Mouse (Mus musculus) heart, embryonic 13.5 days (tissue): ENCODE data around the gene Exosc10. TPM values are rescaled to one million over a fixed set of nuclear protein-coding genes. Genes with fewer than 3 reads are reported as not detected.
A peak's percentile ranks its signal among the peaks of the same experiment; 100 is the strongest.

ENCODE experiments used
- ATAC-seq: fragments of 200-750 bp; cut with Nextera tagmentation; 2 replicates; pipeline ENCODE4 v1.8.0; 2017; ENCODE audit warnings: moderate TSS enrichment; ENCODE audit not compliant: insufficient number of reproducible peaks, low FRiP score, low TSS enrichment; ENCODE audit errors: extremely low read depth
- H3K27ac ChIP-seq: fragments of 300-500 bp; sonication (generic); replicated peaks from 2 replicates; pipeline ENCODE4 v1.5.1; 2015; ENCODE audit warnings: moderate library complexity, mild to moderate bottlenecking, inconsistent platforms
- H3K27me3 ChIP-seq: fragments of 300-500 bp; sonication (generic); replicated peaks from 2 replicates; pipeline ENCODE4 v1.6.1; 2015; ENCODE audit warnings: mild to moderate bottlenecking, inconsistent platforms
- H3K36me3 ChIP-seq: fragments of 300-500 bp; sonication (generic); 2 replicates; pipeline ENCODE4 v1.6.1; 2015; ENCODE audit warnings: mild to moderate bottlenecking, inconsistent platforms
- H3K4me1 ChIP-seq: fragments of 300-500 bp; sonication (generic); 2 replicates; pipeline ENCODE4 v1.6.1; 2015; ENCODE audit warnings: inconsistent platforms
- H3K4me2 ChIP-seq: fragments of 300-500 bp; sonication (generic); 2 replicates; pipeline ENCODE4 v1.6.1; 2015; ENCODE audit warnings: inconsistent platforms, mild to moderate bottlenecking, moderate library complexity
- H3K4me3 ChIP-seq: fragments of 300-500 bp; sonication (generic); 2 replicates; pipeline ENCODE4 v1.5.1; 2015; ENCODE audit warnings: moderate library complexity, mild to moderate bottlenecking, inconsistent platforms
- H3K9ac ChIP-seq: fragments of 300-500 bp; sonication (generic); 2 replicates; pipeline ENCODE4 v1.6.1; 2015; ENCODE audit warnings: inconsistent platforms, mild to moderate bottlenecking, moderate library complexity
- H3K9me3 ChIP-seq: fragments of 300-500 bp; sonication (generic); 2 replicates; pipeline ENCODE4 v1.6.1; 2016; ENCODE audit warnings: inconsistent platforms
- WGBS: fragments of 180-500 bp; shearing (Covaris S2); methylation state at CpG from one replicate; pipeline ENCODE4 v1.1.7; 2015; ENCODE audit warnings: mixed read lengths; 5-methylcytosine and 5-hydroxymethylcytosine counted together
- polyA plus RNA-seq: library from polyadenylated mRNA; unstranded; fragments of >200 nt; fragmentation: Nextera tagmentation; extraction: Ambion mirVana; gene quantifications from 2 replicates; pipeline ENCODE4 v1.2.1, GENCODE M21; 2015

Gene Exosc10
- polyA plus RNA-seq, 1 experiment from 2014 or later: 62.5 TPM

DNA sequence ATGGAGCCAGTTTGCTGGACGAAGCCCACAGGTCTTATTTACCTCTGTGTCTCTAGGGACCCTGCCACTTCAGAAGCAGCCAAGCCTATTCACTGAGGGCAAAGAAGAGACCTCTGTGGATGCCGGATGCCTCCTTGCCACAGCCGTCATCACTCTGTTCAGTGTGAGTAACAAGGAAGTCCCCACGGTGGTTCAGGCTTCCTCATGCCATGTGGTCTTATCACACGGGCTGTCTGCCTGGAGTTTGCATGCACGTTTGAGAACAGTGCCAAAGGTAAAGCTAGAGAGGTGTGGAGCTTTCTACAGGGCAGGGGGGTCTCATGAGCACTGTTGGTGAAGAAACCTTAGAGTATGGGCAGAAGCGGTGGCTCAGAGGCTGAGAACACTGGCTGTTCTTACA lies 15.0 kb downstream of the Exosc10 start:
- 72% methylated on average over 7 of the region's 7 CpGs for WGBS
- no peak overlapping the region for H3K4me2 ChIP-seq

DNA sequence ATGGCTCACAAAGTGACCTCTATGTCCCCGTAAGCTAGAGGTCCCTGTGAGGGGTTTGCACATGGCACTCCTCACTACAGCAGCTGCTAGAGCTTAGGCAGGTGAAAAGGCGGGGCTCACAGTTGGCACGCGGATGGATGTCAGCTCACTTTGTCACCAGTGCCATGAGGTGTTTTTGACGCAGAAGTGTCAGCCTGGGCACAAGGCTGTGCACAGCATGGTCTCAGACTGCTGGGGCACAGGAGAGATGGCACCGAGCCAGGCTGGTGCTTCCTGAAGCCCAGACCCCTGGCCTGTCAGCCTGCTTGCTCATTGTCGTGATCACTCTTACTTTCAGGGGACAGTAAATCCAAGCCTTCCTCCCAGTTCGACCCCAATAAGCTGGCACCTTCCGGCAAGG lies 22.5 kb downstream of the Exosc10 start:
- H3K27me3 ChIP-seq: no peaks in the 10 kb centered on the region
- H3K9me3 ChIP-seq: no peaks in the 10 kb centered on the region
- peaks cover 77% of the 10 kb centered on the region for H3K36me3 ChIP-seq
- no peak overlapping the region for H3K9ac ChIP-seq
- H3K27ac ChIP-seq: no peak overlapping the region
- ATAC-seq: no peak
- no peak overlapping the region for H3K4me2 ChIP-seq
- H3K4me1 ChIP-seq: peaks cover 7% of the 10 kb centered on the region
- WGBS: 77% methylated on average over 9 of the region's 9 CpGs
- H3K4me3 ChIP-seq: no peak overlapping the region

More for the DNA sequence above, 15.0 kb downstream of the Exosc10 start:
- Histone ChIP-seq H3K27ac (no peak overlapping the region), H3K4me1 (no peaks in the 10 kb centered on the region), H3K4me3 (no peak overlapping the region), H3K36me3 (peaks cover 99% of the 10 kb centered on the region), H3K9ac (no peak overlapping the region), H3K9me3 (no peaks in the 10 kb centered on the region), H3K27me3 (no peaks in the 10 kb centered on the region)
- no peak for ATAC-seq

DNA sequence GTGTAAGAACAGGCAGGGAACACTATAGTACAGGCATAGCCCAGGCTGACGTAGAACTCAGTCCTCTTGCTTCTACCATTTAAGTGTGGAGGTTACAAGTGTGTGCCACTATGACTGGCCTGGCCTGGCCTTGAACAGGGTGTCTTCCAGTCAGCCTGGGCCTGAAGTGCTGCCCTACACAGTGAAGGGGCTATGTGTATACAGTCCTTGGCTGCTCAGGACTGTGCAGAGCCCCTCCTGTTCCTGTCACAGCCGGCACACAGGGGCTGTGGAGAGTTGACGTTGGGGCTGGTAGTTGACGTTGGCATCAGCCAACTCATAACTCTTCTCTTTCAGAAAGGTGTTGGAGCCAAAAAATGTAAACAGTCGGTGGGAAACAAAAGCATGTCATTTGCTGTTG lies 23.2 kb downstream of the Exosc10 start:
- Histone ChIP-seq H3K9me3 (no peaks in the 10 kb centered on the region), H3K4me3 (no peak overlapping the region), H3K27me3 (no peaks in the 10 kb centered on the region), H3K36me3 (peaks cover 71% of the 10 kb centered on the region), H3K9ac (no peak overlapping the region), H3K27ac (no peak overlapping the region), H3K4me2 (no peak overlapping the region), H3K4me1 (peaks cover 7% of the 10 kb centered on the region)
- no peak for ATAC-seq
- WGBS: 86% methylated on average over 5 of the region's 5 CpGs

DNA sequence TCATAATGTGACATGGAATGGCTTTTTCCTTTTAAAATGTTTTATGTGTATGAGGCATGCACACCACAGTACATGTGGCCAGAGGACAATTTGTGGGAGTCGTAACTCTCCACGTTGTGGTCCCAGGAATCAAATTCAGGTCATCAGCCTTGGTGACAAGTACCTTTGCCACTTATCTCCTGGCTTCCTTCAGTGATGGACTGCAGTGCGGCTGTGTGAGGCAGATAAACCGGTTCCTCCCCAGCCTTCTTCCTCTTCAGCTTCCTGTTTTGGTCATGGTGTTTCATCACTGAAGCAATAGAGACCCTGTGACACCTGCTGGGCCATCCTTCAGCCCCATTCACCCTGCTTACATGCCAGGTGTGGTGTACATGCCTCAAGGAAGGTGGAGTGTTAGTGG lies 25.0 kb downstream of the Exosc10 start:
- H3K27me3 ChIP-seq: no peaks in the 10 kb centered on the region
- H3K27ac ChIP-seq: no peak overlapping the region
- H3K4me1 ChIP-seq: peaks cover 7% of the 10 kb centered on the region
- 27% methylated on average over 4 of the region's 4 CpGs for WGBS
- H3K9me3 ChIP-seq: no peaks in the 10 kb centered on the region
- no peak overlapping the region for H3K4me3 ChIP-seq
- H3K4me2 ChIP-seq: no peak overlapping the region
- peaks cover 52% of the 10 kb centered on the region for H3K36me3 ChIP-seq
- ATAC-seq: no peak
- H3K9ac ChIP-seq: no peak overlapping the region

DNA sequence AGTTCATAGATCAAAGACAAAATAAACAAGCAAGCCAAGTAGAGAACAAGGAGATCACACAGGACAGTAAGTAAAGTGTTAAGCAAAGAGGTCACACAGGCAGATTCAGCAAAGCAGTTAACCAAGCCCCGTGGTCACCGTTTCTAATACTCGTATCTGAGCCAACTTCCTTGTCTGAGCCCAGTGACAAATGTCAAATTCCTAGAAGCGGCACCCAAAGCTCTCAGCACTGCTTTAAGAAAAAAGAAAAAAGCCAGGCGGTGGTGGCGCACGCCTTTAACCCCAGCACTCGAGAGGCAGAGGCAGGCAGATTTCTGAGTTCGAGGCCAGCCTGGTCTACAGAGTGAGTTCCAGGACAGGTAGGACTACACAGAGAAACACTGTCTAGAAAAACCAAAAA lies 28.4 kb downstream of the Exosc10 start:
- no peak overlapping the region for H3K4me2 ChIP-seq
- H3K4me3 ChIP-seq: no peak overlapping the region
- no peak for ATAC-seq
- peaks cover 17% of the 10 kb centered on the region for H3K4me1 ChIP-seq
- H3K9ac ChIP-seq: no peak overlapping the region
- WGBS: 65% methylated on average over 9 of the region's 9 CpGs
- no peak overlapping the region for H3K27ac ChIP-seq
- no peaks in the 10 kb centered on the region for H3K9me3 ChIP-seq
- peaks cover 19% of the 10 kb centered on the region for H3K36me3 ChIP-seq
- no peaks in the 10 kb centered on the region for H3K27me3 ChIP-seq

DNA sequence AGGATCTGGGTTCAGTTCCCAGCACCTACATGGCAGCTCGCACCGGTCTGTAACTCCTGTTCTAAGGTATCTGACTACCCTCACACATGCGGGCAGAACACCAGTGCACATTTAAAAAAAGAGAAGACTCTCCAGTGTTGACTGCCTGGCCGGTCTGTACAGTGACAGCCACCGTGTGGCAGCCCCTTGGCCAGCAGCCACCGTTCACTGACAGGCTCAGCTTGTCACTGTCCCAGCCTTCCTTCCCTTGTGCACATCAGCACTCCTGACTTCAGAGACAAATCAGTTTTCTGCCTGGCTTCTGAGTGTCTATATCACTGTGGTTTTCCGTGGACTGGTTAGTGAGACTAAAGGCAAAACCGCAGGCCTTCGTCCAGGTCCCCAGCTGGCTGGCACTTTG lies 30.6 kb downstream of the Exosc10 start:
- Histone ChIP-seq H3K9ac (no peak overlapping the region), H3K4me1 (peaks cover 31% of the 10 kb centered on the region), H3K36me3 (peaks cover 9% of the 10 kb centered on the region), H3K4me3 (no peak overlapping the region), H3K27ac (0 out of 2 replicates have a peak overlapping the region, but pooled peaks have one; percentile 10), H3K27me3 (no peaks in the 10 kb centered on the region), H3K9me3 (no peaks in the 10 kb centered on the region), H3K4me2 (no peak overlapping the region)
- 63% methylated on average over 9 of the region's 9 CpGs for WGBS
- no peak for ATAC-seq

DNA sequence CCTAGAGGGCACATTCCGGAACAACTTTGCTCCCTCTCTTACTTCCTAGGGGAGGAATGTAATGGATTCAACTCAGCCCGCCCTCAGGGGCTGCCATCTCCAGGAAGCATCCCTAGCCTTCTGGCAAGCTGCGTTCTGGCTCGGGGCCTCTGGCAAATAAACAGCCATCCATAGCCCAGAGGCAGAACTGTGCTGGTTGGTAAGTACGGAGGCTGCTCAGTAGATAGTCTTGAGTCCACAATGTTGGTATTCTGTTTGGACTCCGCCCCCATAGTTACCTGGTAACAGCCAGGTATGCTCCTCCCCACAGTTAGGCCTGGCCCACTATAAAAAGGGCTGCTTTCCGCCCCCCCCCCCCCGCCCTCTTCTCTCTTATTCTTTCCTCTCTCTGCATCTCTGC lies 31.3 kb downstream of the Exosc10 start:
- ATAC-seq: no peak
- Histone ChIP-seq H3K4me1 (peaks cover 28% of the 10 kb centered on the region), H3K36me3 (peaks cover 17% of the 10 kb centered on the region), H3K27ac (no peak overlapping the region), H3K4me2 (no peak overlapping the region), H3K9me3 (no peaks in the 10 kb centered on the region), H3K27me3 (no peaks in the 10 kb centered on the region), H3K4me3 (no peak overlapping the region), H3K9ac (no peak overlapping the region)
- 62% methylated on average over 7 of the region's 8 CpGs for WGBS

DNA sequence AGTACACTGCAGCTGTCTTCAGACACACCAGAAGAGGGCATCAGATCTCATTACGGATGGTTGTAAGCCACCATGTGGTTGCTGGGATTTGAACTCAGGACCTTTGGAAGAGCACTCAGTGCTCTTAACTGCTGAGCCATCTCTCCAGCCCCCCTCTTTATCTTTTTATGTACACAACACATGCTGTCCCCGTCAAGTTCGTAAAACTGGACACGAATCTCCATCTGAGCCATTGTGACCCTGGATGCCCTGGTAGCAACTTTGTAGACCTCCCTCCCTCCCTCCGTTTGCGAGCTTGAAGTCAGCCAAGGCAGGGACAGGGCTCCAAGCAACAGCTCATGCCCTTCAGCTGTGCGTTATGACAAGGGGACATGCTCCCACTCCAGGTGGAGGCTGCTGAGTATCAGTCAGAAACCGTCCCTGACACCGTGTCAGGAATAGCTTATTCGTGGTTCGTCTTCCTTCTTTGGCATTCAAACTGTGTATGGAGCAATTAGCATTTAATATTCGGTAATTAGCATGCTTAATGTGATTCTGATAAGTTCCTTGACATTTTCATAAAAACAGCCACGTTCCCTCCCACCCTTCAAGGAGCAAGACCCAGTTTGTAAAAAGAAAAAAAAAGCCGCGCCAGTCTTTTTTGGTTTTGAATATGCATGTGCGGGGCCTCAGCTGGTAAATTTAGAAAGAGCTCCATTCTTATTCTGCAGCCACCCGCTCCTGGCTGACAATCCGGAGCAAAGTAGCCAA lies 32.4 kb downstream of the Exosc10 start:
- H3K27ac ChIP-seq: peak overlapping the region; percentile 67
- peaks cover 24% of the 10 kb centered on the region for H3K4me1 ChIP-seq
- peak overlapping the region; percentile 93 for H3K4me2 ChIP-seq
- H3K9ac ChIP-seq: peak overlapping the region; percentile 81
- 5% methylated on average over 18 of the region's 18 CpGs for WGBS
- H3K27me3 ChIP-seq: no peaks in the 10 kb centered on the region
- peaks cover 27% of the 10 kb centered on the region for H3K36me3 ChIP-seq
- ATAC-seq: no peak
- H3K9me3 ChIP-seq: no peaks in the 10 kb centered on the region
- peak overlapping the region; percentile 96 for H3K4me3 ChIP-seq

DNA sequence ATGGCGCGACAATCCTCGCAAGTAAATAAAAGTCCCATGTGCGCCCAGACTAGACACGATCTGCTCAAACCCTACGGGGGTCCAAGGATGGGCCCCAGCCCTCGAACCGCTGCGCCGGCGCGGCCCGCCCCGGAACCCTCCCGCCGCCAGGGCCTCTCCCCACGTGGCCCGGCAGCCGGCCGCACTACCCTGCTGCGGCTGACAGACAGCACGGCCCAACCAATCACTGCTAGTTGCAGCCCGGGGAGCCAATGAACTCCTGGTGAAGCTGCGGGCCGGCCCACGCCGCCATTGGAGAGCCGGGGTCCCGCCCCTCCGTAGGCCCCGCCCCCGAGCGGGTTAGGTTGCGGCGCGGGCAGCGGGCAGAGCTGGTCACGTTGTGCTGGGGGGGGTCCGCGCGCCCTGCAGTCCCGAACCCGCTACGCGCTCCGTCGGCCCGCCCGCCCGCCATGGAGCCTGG lies 33.0 kb downstream of the Exosc10 start, which contains the start of gene Srm:
Gene Srm (plus strand): TSS at position 333 of the 460 bp plus-strand sequence.
- ATAC-seq: peak; percentile 99
- H3K9me3 ChIP-seq: no peaks in the 10 kb centered on the region
- H3K9ac ChIP-seq: peak within 1 kb of the TSS; percentile 94
- H3K4me1 ChIP-seq: peaks cover 24% of the 10 kb centered on the region
- H3K27ac ChIP-seq: peak within 1 kb of the TSS; percentile 67
- under 1% methylated on average over 49 of the region's 50 CpGs for WGBS
- H3K36me3 ChIP-seq: peaks cover 33% of the 10 kb centered on the region
- no peaks in the 10 kb centered on the region for H3K27me3 ChIP-seq
- peak within 1 kb of the TSS; percentile 93 for H3K4me2 ChIP-seq
- H3K4me3 ChIP-seq: peak within 1 kb of the TSS; percentile 96

DNA sequence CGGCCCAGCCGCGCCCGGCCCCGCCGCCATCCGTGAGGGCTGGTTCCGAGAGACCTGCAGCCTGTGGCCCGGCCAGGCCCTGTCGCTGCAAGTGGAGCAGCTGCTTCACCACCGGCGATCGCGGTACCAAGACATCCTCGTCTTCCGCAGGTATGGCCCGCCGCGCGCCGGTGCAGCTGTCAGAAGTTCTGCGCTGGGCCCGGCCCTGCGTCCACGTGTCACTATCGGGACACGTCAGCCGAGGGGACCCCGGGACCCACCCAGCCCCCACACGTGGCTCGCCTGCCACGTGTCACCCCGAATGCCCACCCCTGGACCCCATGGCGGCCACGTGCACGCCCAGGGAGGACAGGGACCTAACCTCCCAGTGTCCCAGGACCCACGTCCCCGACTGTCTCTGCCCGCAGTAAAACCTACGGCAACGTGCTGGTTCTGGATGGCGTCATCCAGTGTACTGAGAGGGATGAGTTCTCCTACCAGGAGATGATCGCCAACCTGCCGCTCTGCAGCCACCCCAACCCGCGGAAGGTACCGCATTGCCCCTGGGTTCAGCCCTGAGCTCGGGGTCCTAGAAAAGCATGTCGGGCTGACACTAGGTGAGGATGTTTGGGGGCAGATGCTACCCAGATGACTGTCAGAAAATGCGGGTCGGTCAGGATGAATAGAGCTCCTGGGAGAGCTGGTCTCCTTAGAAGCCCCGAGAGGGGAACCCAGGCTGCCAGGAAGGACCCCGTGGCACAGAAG lies 33.6 kb downstream of the Exosc10 start:
- Histone ChIP-seq H3K4me1 (peaks cover 24% of the 10 kb centered on the region), H3K9me3 (no peaks in the 10 kb centered on the region), H3K27ac (peak overlapping the region; percentile 59), H3K4me3 (peak overlapping the region; percentile 96), H3K4me2 (peak overlapping the region; percentile 93), H3K9ac (peak overlapping the region; percentile 94), H3K27me3 (no peaks in the 10 kb centered on the region), H3K36me3 (peaks cover 39% of the 10 kb centered on the region)
- ATAC-seq: peak; percentile 13; the same call in 1 of the 2 replicates
- under 1% methylated on average over 53 of the region's 53 CpGs for WGBS

DNA sequence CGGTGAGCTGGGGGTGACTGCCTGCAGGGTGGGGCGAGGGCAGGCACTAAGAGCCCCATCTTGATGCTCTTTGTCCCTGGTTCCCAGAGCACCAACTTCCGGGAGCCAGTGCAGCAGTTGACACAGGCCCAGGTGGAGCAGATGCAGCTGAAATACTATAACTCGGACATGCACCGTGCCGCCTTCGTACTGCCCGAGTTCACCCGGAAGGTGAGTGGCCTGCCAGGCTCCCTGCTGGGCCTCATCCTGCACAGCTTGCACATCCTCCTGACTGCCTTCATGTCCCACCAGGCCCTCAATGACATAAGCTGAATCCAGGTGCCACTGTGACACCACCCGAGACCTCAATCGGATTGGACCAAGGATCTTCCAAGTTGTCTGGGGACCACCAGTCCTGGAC lies 35.8 kb downstream of the Exosc10 start:
- Histone ChIP-seq H3K27me3 (no peaks in the 10 kb centered on the region), H3K4me3 (no peak overlapping the region), H3K36me3 (peaks cover 61% of the 10 kb centered on the region), H3K9ac (no peak overlapping the region), H3K4me2 (no peak overlapping the region), H3K27ac (no peak overlapping the region), H3K4me1 (peaks cover 19% of the 10 kb centered on the region), H3K9me3 (peaks cover 9% of the 10 kb centered on the region; the same call in 1 of the 2 replicates)
- 92% methylated on average over 11 of the region's 11 CpGs for WGBS
- ATAC-seq: no peak
